In the genomic region with DNA sequence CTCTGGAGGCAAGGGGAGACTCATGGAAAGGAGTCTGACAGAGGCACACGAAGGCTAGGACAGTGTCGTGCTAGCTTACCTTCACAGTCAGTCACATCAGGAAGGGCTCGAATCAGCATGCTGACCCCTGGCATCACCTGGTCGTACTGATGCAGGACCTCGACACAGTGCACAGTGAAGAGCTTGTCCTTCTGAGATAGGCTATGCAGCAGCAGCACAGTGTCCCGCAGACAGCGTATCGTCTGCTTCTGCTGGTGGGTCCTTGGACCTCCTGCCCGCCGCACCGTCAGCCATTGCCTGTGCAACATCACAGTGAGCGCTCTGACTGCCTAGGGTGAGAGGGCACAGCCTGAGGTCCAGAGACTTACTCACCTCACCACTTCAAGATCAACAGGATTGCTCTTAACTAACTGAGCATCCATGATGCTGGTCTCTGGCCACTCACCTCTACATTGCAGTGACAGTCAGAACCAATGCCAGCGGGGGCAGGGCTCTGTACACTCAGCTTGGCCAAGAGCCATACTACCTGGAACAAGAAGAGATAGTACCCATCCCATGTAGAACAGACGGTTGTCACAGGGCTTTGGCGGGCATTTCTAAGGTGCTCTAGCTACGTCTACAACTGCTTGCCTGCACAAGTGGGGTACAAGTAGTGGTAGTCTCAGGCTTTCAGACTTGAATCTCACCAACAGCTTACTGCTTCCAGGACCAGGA, we compare ENCODE assay signal across 9 mouse cellular contexts. TPM values are rescaled to one million over a fixed set of nuclear protein-coding genes. Genes with fewer than 3 reads are reported as not detected.
DNase-seq lines count a peak whose midpoint lies in the region; ATAC-seq and TF ChIP-seq lines count a peak whose summit lies in the region.
"Had no signal": no experiment of that assay in that cellular context is flagged by ENCODE, and none has a peak within 500 bp of the region (broad histone marks: within the 10 kb centered on the region; RNA-seq: fewer than 3 reads in every experiment).

No protein-coding gene starts in this region.

- H3K9ac ChIP-seq in heart, embryonic 15.5 days, result no peak overlapping the region
- H3K9ac ChIP-seq in forebrain, embryonic 16.5 days (replicated peaks; ENCODE audit: low read depth, low read length), result no peak overlapping the region
- no peak overlapping the region for H3K9ac ChIP-seq in stomach, embryonic 15.5 days

- no peak for TF ChIP-seq POLR2A in spleen, adult 2 months (IDR thresholded peaks at IDR 0.05; ENCODE audit: low read depth, low read length)

- no peak for DNase-seq in heart, postnatal 36 days
- DNase-seq in spleen, adult 2 months (ENCODE audit: low read depth in 1 of 2, low spot score in 2 of 2), result peak in 1 of 2 experiments; percentile 26
- no peak for DNase-seq in spleen, adult 12 weeks (ENCODE audit: low spot score)
- DNase-seq in midbrain, embryonic 10.5 days (ENCODE audit: low spot score), result no peak
- no peak for DNase-seq in left cerebral cortex, postnatal 36 days (ENCODE audit: low spot score in 2 of 2)

- TF ChIP-seq CTCF in spleen, adult 2 months (IDR thresholded peaks at IDR 0.05; ENCODE audit: extremely low read depth, insufficient read depth, insufficient read length, insufficient replicate concordance), result no peak

- H3K4me3 ChIP-seq in heart, embryonic 15.5 days, result no peak overlapping the region
- no peak overlapping the region for H3K4me3 ChIP-seq in spleen, adult 2 months (ENCODE audit: extremely low read depth, insufficient read depth, insufficient read length)
- no peak overlapping the region for H3K4me3 ChIP-seq in forebrain, embryonic 16.5 days (replicated peaks; ENCODE audit: low read length)
- no peak overlapping the region for H3K4me3 ChIP-seq in stomach, embryonic 15.5 days (replicated peaks)
- no peak overlapping the region for H3K4me3 ChIP-seq in midbrain, embryonic 10.5 days

- H3K9me3 ChIP-seq in heart, embryonic 15.5 days (replicated peaks), result no peaks in the 10 kb centered on the region
- no peaks in the 10 kb centered on the region for H3K9me3 ChIP-seq in forebrain, embryonic 16.5 days (ENCODE audit: control insufficient read depth, low read length)
- no peaks in the 10 kb centered on the region for H3K9me3 ChIP-seq in stomach, embryonic 15.5 days
- no peaks in the 10 kb centered on the region for H3K9me3 ChIP-seq in midbrain, embryonic 10.5 days (replicated peaks)
- H3K9me3 ChIP-seq: lung, embryonic 15.5 days had no signal

- peaks cover 25% of the 10 kb centered on the region for H3K4me1 ChIP-seq in heart, embryonic 15.5 days (replicated peaks)
- H3K4me1 ChIP-seq in spleen, adult 2 months (ENCODE audit: control insufficient read depth, insufficient read depth, insufficient read length), result peaks cover 29% of the 10 kb centered on the region; the same call in 1 of the 2 replicates
- H3K4me1 ChIP-seq in forebrain, embryonic 16.5 days (replicated peaks; ENCODE audit: control insufficient read depth, insufficient read depth, low read length), result peaks cover 13% of the 10 kb centered on the region
- H3K4me1 ChIP-seq in stomach, embryonic 15.5 days, result peaks cover 18% of the 10 kb centered on the region
- H3K4me1 ChIP-seq in midbrain, embryonic 10.5 days, result peaks cover 21% of the 10 kb centered on the region

- no peak overlapping the region for H3K4me2 ChIP-seq in heart, embryonic 15.5 days
- no peak overlapping the region for H3K4me2 ChIP-seq in forebrain, embryonic 16.5 days (ENCODE audit: low read length)
- no peak overlapping the region for H3K4me2 ChIP-seq in stomach, embryonic 15.5 days

- peak overlapping the region; percentile 92; the same call in 1 of the 2 replicates for H3K27ac ChIP-seq in heart, embryonic 15.5 days
- H3K27ac ChIP-seq in spleen, adult 2 months (ENCODE audit: insufficient read depth, low read length), result peak overlapping the region; percentile 63
- H3K27ac ChIP-seq in forebrain, embryonic 16.5 days (ENCODE audit: low read length), result no peak overlapping the region
- 0 out of 2 replicates have a peak overlapping the region, but pooled peaks have one; percentile 35 for H3K27ac ChIP-seq in stomach, embryonic 15.5 days
- no peak overlapping the region for H3K27ac ChIP-seq in midbrain, embryonic 10.5 days (replicated peaks)

- H3K27me3 ChIP-seq in heart, embryonic 15.5 days, result no peaks in the 10 kb centered on the region
- no peaks in the 10 kb centered on the region for H3K27me3 ChIP-seq in spleen, adult 2 months (ENCODE audit: control insufficient read depth, insufficient read depth, low read length)
- no peaks in the 10 kb centered on the region for H3K27me3 ChIP-seq in forebrain, embryonic 16.5 days (replicated peaks; ENCODE audit: control insufficient read depth, insufficient read depth, low read length)
- H3K27me3 ChIP-seq in stomach, embryonic 15.5 days (replicated peaks), result no peaks in the 10 kb centered on the region
- H3K27me3 ChIP-seq in midbrain, embryonic 10.5 days (ENCODE audit: low read depth, poor library complexity, severe bottlenecking), result no peaks in the 10 kb centered on the region
- H3K27me3 ChIP-seq: lung, embryonic 15.5 days had no signal

- ATAC-seq in heart, embryonic 15.5 days (replicated peaks; ENCODE audit: insufficient number of reproducible peaks, insufficient read depth, low FRiP score, low read depth), result no peak
- 0 out of 2 replicates have a peak, but pooled peaks have one; percentile 4 for ATAC-seq in forebrain, embryonic 16.5 days
- ATAC-seq in stomach, embryonic 15.5 days (ENCODE audit: insufficient read depth, low FRiP score, low read depth), result no peak

- intact Hi-C loops in heart, postnatal 36 days (cut with DNase I), result no loop called here
- intact Hi-C loops in left cerebral cortex, postnatal 36 days (cut with DNase I), result no loop called here

- peaks cover 31% of the 10 kb centered on the region for H3K36me3 ChIP-seq in heart, embryonic 15.5 days
- H3K36me3 ChIP-seq in spleen, adult 2 months (ENCODE audit: control insufficient read depth, insufficient read depth, low read length), result peaks cover 36% of the 10 kb centered on the region
- peaks cover 33% of the 10 kb centered on the region for H3K36me3 ChIP-seq in forebrain, embryonic 16.5 days (ENCODE audit: control insufficient read depth, insufficient read depth)
- H3K36me3 ChIP-seq in stomach, embryonic 15.5 days, result peaks cover 45% of the 10 kb centered on the region
- peaks cover 92% of the 10 kb centered on the region for H3K36me3 ChIP-seq in midbrain, embryonic 10.5 days

- 87% methylated on average over 16 of the region's 16 CpGs for WGBS in heart, embryonic 15.5 days
- WGBS in spleen, adult 2 months, result 91% methylated on average over 16 of the region's 16 CpGs
- 90% methylated on average over 16 of the region's 16 CpGs for WGBS in forebrain, embryonic 16.5 days
- WGBS in stomach, embryonic 15.5 days, result 85% methylated on average over 16 of the region's 16 CpGs
- WGBS in midbrain, embryonic 10.5 days, result 91% methylated on average over 16 of the region's 16 CpGs

RNA-seq across cellular contexts. Expression of gene Trex1, which starts 0.8 kb away (rescaled TPM):
- 9.2 and 13.6 TPM in 2 replicates for polyA plus RNA-seq in heart, embryonic 15.5 days (2015; fragmentation: Nextera tagmentation; extraction: Ambion mirVana)
- 10 to 100 TPM; 14.0 to 14.7 TPM for total RNA-seq in heart, postnatal 36 days (2021)
- polyA plus RNA-seq in spleen, adult 2 months (2012; rRNA removed), result 137 and 262 TPM in 2 replicates
- polyA plus RNA-seq in forebrain, embryonic 16.5 days (2015; fragmentation: Nextera tagmentation; extraction: Ambion mirVana), result 16.1 and 17.9 TPM in 2 replicates
- 12.7 and 14.4 TPM in 2 replicates for polyA plus RNA-seq in stomach, embryonic 15.5 days (2015; fragmentation: Nextera tagmentation; extraction: Ambion mirVana)
- 7.5 and 10.1 TPM in 2 replicates for polyA plus RNA-seq in midbrain, embryonic 10.5 days (2016; fragmentation: Nextera tagmentation; extraction: Ambion mirVana)
- 10 to 100 TPM; 12.5 to 15.7 TPM for total RNA-seq in left cerebral cortex, postnatal 36 days (2021)

RNA-seq across cellular contexts. Expression of gene Atrip, which starts 13.6 kb away (rescaled TPM):
- 15.9 and 18.2 TPM in 2 replicates for polyA plus RNA-seq in heart, embryonic 15.5 days (2015; fragmentation: Nextera tagmentation; extraction: Ambion mirVana)
- 1 to 10 TPM; 8.0 to 8.2 TPM for total RNA-seq in heart, postnatal 36 days (2021)
- 16.2 and 17.0 TPM in 2 replicates for polyA plus RNA-seq in spleen, adult 2 months (2012; rRNA removed)
- 36.0 and 38.3 TPM in 2 replicates for polyA plus RNA-seq in forebrain, embryonic 16.5 days (2015; fragmentation: Nextera tagmentation; extraction: Ambion mirVana)
- 24.7 and 26.1 TPM in 2 replicates for polyA plus RNA-seq in stomach, embryonic 15.5 days (2015; fragmentation: Nextera tagmentation; extraction: Ambion mirVana)
- 32.1 and 33.4 TPM in 2 replicates for polyA plus RNA-seq in midbrain, embryonic 10.5 days (2016; fragmentation: Nextera tagmentation; extraction: Ambion mirVana)
- total RNA-seq in left cerebral cortex, postnatal 36 days (2021), result 10 to 100 TPM; 26.6 to 34.1 TPM

RNA-seq across cellular contexts. Expression of gene Ccdc51, which starts 22.0 kb away (rescaled TPM):
- polyA plus RNA-seq in heart, embryonic 15.5 days (2015; fragmentation: Nextera tagmentation; extraction: Ambion mirVana), result 14.2 and 14.3 TPM in 2 replicates
- 10 to 100 TPM; 11.7 to 12.2 TPM for total RNA-seq in heart, postnatal 36 days (2021)
- 5.1 and 5.2 TPM in 2 replicates for polyA plus RNA-seq in spleen, adult 2 months (2012; rRNA removed)
- 16.9 and 17.5 TPM in 2 replicates for polyA plus RNA-seq in forebrain, embryonic 16.5 days (2015; fragmentation: Nextera tagmentation; extraction: Ambion mirVana)
- 14.7 and 16.3 TPM in 2 replicates for polyA plus RNA-seq in stomach, embryonic 15.5 days (2015; fragmentation: Nextera tagmentation; extraction: Ambion mirVana)
- 14.5 and 14.9 TPM in 2 replicates for polyA plus RNA-seq in midbrain, embryonic 10.5 days (2016; fragmentation: Nextera tagmentation; extraction: Ambion mirVana)
- total RNA-seq in left cerebral cortex, postnatal 36 days (2021), result 1 to 10 TPM; 7.2 to 8.1 TPM

RNA-seq across cellular contexts. Expression of gene Shisa5, which starts 22.0 kb away (rescaled TPM):
- polyA plus RNA-seq in heart, embryonic 15.5 days (2015; fragmentation: Nextera tagmentation; extraction: Ambion mirVana), result 64.9 and 86.2 TPM in 2 replicates
- 10 to 100 TPM; 36.1 to 51.4 TPM for total RNA-seq in heart, postnatal 36 days (2021)
- polyA plus RNA-seq in spleen, adult 2 months (2012; rRNA removed), result 4,319 and 4,795 TPM in 2 replicates
- 52.4 and 52.7 TPM in 2 replicates for polyA plus RNA-seq in forebrain, embryonic 16.5 days (2015; fragmentation: Nextera tagmentation; extraction: Ambion mirVana)
- 104 and 107 TPM in 2 replicates for polyA plus RNA-seq in stomach, embryonic 15.5 days (2015; fragmentation: Nextera tagmentation; extraction: Ambion mirVana)
- polyA plus RNA-seq in midbrain, embryonic 10.5 days (2016; fragmentation: Nextera tagmentation; extraction: Ambion mirVana), result 32.9 and 37.2 TPM in 2 replicates
- total RNA-seq in left cerebral cortex, postnatal 36 days (2021), result 10 to 100 TPM; 63.9 to 74.8 TPM

RNA-seq across cellular contexts. Expression of gene Tma7, which starts 22.0 kb away (rescaled TPM):
- 417 and 539 TPM in 2 replicates for polyA plus RNA-seq in heart, embryonic 15.5 days (2015; fragmentation: Nextera tagmentation; extraction: Ambion mirVana)
- 100 to 1,000 TPM; 241 to 249 TPM for total RNA-seq in heart, postnatal 36 days (2021)
- polyA plus RNA-seq in spleen, adult 2 months (2012; rRNA removed), result 10.2 and 16.4 TPM in 2 replicates
- polyA plus RNA-seq in forebrain, embryonic 16.5 days (2015; fragmentation: Nextera tagmentation; extraction: Ambion mirVana), result 505 and 526 TPM in 2 replicates
- polyA plus RNA-seq in stomach, embryonic 15.5 days (2015; fragmentation: Nextera tagmentation; extraction: Ambion mirVana), result 586 and 587 TPM in 2 replicates
- polyA plus RNA-seq in midbrain, embryonic 10.5 days (2016; fragmentation: Nextera tagmentation; extraction: Ambion mirVana), result 733 and 761 TPM in 2 replicates
- total RNA-seq in left cerebral cortex, postnatal 36 days (2021), result 100 to 1,000 TPM; 348 to 352 TPM

Comparison
In these comparisons a context has a peak if more than half of its experiments do, and no peak if none do; other contexts are left out.
1. H3K27ac ChIP-seq: peak in heart, embryonic 15.5 days (single experiment), spleen, adult 2 months (single experiment) and stomach, embryonic 15.5 days (single experiment); none in forebrain, embryonic 16.5 days (single experiment) and midbrain, embryonic 10.5 days (single experiment).